Mouse (Mus musculus) natural killer cell, adult 2 months (primary cell): ENCODE data around the gene Kat2b.
"Not testable (repeated sequence)": the region's sequence is repeated elsewhere in the genome, so short reads cannot be mapped to it uniquely, and the experiment has no call there.

Experiments
- DNase-seq, 2 experiments: peaks; one replicate each; pipeline ENCODE4 v3.0.0; 2022; ENCODE audit warnings: low spot score in 2 of 2

The Kat2b gene

GRCm38 (mm10) chr17:53569829-53570228 is 3.2 kb downstream of the Kat2b start:
- peak; percentile 78 to 81 for DNase-seq

- peak; percentile 29 to 34 for DNase-seq
Observed at GRCm38 (mm10) chr17:53570361-53570875, 3.8 kb downstream of the Kat2b start.

DNA sequence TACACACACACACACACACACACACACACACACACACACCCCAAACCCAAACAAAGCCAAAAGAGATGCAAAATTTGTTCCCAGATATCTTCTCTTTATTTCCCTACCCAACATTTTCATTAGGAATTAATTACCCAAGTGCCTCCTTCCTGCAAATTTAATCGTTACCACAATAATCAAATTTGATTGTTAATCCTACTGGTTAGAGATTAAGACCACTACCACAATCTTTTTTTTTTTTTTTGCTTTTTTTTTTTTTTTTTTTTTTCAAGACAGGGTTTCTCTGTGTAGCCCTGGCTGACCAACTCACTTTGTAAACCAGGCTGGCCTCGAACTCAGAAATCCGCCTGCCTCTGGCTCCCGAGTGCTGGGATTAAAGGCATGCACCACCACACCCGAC is 4.3 kb downstream of the Kat2b start:
- DNase-seq: not testable (repeated sequence)

- no peak for DNase-seq
Observed at GRCm38 (mm10) chr17:53573019-53573556, 6.4 kb downstream of the Kat2b start.

DNA sequence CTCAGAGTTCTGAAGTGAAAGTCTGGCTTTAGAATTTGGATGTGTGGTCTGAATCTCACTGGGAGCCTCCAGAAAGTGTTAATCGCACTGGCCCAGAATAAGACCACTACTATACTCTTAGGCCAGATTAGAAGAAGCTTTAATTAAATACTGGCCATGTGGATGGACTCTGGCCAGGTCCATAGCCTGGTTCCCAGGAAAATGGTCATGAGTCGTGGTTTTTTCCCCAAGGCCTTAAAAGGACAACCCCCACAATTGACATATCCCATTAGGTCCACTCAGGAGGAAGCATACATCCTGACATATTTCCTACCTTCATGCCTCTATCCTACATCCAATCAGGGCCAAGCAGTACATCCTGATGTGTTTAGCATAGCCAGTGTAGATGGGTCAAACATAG is 10.5 kb downstream of the Kat2b start:
- DNase-seq: no peak

DNA sequence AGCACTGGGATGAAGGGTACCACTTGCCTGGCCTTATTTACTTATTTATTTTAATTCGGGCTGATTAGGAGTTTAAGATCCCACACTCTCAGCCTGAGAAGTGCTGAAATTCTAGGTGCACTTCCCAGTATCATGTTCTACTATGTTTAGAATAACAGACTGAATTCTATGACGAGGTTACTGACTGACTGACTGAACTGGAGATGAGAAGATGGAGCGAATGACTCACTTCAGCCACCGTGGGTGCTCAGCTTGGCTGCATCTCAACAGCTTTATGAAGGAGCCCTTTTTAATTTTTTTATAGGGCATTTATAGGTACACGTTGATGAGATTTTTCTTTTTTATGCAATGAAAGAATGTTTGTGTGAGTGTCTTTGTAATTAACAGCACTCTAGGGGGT is 11.1 kb downstream of the Kat2b start:
- DNase-seq: no peak

DNA sequence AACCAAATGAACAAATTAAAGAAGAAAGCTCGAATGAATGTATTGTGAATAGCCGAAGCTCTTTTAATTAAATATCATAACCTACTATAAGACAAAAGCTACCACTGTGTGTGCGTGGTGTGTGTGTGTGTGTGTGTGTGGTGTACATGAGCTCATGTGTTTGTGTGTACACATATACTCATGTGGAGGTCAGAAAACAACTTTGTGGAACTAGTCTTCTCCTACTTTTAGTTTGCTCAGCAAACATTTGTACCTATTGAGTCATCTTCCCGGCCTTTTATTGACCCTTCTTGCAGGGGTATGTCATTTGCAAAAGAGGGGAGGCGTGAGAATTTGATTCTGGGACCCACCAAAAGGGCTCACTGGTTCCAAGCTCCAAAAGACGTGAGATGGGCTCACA is 11.6 kb downstream of the Kat2b start:
- DNase-seq: no peak

DNA sequence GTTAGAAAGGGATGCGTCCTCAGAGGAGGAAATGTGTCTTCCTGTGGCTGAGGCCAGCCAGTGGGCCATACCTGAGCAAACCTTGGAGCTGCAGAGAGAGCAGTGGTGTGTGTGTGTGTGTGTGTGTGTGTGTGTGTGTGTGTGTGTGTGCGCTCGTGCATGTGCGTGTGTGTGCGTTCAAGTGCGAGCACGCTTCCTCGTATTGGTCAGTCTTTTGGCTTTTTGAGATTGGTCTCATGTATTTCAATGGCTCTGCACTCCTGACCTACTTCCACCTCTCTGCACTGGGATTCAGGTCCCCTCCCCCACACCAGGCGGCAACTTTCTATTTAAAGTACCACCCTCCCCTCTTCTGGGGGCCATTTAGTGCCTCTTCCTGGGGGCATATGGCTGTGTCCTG is 12.1 kb downstream of the Kat2b start:
- DNase-seq: peak in 1 of 2 experiments; percentile 15

DNA sequence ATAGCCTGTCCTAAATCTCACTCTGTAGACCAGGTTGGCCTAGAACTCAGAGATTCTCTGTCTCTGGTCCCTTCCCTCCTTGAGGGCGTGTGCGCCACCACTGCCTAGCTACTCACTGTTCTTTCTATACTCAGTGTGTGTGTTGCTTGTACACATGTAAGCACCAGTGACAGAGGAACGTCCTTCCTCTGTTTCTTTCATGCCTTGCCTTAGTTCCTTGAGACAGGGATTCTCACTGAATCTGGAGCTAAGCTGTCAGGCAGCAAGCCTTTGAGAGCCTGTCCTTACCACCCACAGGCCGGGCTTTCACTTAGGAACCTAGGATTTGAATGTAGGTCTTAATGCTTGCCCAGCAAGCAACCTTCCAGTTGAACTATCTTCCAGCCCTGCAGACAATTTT is 13.0 kb downstream of the Kat2b start:
- DNase-seq: no peak

DNA sequence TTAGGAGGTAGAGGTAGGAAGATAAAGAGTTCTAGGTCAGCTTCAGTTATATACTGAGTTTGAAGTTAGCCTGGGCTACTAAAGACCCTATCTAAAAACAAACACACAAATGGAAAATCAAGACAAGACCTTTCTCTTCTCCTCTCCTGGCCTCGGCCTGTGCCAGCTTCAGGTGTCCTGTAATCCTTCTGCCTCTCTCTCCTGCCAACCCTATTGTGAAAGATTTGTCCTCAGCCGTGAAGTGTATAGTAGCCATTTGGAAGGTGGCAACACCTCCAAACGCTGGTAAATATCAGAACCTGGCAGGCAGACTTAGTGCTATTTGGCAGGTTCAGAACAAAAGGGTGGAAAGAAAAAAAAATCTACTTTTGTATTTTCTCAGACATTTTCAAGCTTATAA is 13.6 kb downstream of the Kat2b start:
- no peak for DNase-seq

GRCm38 (mm10) chr17:53582026-53582585 is 15.4 kb downstream of the Kat2b start:
- no peak for DNase-seq

DNA sequence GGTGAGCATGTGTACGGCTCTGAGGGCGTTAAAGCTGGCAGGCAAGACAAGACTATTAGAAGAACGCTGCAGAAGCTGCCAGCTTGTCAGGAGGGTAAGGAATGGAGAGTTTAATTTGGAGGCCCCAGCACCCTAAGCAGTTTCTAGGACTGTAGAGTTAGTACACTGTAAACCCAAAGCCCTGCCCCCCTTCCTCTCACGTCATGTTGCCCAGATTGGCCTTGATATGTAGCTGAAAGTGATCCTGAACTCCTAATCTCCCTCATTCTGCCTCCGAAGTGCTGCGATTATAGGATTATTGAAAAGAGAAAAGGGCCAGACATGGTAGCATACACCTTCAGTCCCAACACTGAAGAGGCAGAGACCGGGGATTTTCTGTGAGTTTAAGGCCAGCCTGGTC is 16.1 kb downstream of the Kat2b start:
- DNase-seq: no peak

GRCm38 (mm10) chr17:53583846-53584579 is 17.4 kb downstream of the Kat2b start:
- no peak for DNase-seq

DNA sequence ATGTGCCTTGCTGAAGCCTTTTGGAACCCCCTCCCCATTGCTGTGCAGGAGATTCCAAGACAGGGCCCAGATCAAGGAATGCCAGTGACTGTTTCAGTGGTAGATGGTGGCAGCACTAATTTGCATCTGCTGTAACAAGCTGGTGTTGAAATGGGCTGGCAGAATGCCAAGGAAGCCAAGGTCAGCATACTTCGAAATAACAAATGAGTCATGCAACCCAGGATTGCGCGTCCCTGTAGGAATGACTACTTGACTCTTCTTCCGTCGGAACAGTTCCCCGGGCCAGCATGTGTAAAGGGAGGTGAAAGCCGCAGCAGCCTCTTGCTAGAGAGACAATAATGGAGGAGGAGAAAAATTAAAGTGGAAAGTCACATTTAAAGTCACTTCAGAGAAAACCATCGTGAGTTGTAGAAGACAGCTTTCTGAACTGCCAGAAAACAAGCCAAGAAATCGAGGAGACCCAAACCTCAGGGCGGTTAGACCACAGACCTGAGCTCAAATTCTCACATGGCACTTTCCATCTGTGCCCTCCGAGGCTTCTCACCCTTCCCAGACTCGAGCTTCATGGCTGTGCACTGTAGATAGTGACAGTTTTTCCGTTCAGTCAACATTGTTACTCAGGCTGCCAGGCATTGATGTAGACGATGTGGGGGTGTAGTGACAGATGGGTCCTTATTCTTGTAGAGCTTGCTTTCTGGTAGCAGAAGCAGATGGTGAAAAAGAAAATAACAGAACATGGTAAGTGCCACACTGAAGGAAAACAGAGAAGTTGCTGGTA is 20.6 kb downstream of the Kat2b start:
- DNase-seq: peak; percentile 66 to 67

DNA sequence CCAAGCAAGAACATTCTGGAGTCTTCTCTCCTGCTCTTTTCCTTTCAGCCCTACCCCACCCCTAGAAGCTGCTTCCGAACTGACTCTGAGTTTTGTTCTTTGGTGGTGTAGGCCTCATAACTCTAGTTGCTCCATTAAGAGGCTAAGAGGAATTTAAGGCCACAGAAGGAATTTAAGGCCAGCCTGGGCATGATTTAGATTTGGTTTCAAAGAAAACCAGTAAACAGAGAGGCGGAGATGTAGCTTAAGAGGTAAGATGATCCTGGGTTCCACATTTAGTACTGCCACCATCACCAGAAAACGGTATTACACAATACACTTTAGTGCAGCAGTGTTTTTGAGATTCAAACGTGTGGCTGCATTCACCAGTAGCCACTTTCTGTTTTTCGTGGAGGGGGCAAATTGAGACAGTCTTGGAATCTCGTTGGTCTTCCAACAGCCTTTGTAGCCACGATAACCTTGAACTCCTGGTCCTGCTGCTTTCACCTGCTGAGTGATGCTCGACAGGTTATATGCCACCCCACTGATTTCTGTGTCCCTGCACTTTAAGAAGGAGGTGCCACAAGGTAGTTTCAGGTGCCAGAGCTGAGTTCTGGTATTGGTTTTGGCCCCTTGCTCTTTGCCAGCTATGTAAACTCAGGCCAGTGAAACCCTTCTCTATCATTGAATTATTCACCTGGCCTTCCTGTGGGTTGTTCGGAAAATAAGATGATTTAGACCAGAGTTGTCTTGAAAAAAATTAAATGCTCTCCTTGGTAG is 21.6 kb downstream of the Kat2b start:
- DNase-seq: no peak

DNA sequence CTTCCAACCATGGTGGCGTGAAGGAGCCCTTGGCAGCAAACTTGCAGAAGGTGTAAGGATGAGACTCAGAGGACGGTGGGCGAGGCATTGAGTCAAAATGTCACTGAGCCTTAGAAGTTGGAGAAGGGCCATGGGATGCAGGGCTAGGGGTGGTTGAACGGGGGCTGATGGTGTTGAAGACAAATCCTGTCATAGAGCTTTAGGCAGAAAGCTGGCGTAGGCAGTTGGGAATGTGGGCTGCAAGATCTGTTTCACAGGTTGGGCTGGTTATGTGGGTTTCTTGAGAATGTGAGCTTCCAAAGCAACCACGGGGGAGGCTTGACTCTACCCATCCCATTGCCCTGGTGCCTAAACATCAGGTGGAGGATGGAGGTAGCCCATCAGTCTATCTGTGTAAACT is 23.4 kb downstream of the Kat2b start:
- DNase-seq: no peak

GRCm38 (mm10) chr17:53591910-53592309 is 25.2 kb downstream of the Kat2b start:
- DNase-seq: no peak

DNA sequence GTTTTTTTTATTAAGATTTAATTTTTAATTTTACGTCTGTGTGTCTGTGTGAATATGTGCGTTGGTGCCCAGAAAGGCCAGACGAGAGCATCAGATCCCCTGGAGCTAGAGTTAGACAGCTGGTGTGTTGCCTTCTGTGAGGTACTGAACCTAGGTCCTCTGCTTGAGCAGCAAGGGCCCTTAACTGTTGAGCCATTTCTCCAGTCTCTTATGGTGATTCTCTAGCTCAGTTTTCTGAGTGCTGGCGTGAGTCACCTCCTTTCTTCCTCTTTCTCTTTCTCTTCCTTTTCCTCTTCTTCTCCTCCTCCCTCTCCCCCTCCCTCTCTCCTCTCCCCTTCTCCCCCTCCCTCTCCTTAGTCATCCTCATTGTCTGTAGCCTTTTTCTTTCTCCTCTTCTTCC is 27.9 kb downstream of the Kat2b start:
- no peak for DNase-seq

GRCm38 (mm10) chr17:53595527-53595926 is 28.9 kb downstream of the Kat2b start:
- no peak for DNase-seq

- no peak for DNase-seq
Observed at GRCm38 (mm10) chr17:53596314-53596882, 29.7 kb downstream of the Kat2b start.
